Mouse (Mus musculus) fat pad, adult 2 months (tissue): ENCODE data around the gene Ascl4.

Experiments used
- DNase-seq: peaks from one replicate; pipeline ENCODE4 v3.0.0-alpha.2; 2011; ENCODE audit warnings: low read depth, low spot score; ENCODE audit errors: extremely low read depth

Ascl4 gene

DNA sequence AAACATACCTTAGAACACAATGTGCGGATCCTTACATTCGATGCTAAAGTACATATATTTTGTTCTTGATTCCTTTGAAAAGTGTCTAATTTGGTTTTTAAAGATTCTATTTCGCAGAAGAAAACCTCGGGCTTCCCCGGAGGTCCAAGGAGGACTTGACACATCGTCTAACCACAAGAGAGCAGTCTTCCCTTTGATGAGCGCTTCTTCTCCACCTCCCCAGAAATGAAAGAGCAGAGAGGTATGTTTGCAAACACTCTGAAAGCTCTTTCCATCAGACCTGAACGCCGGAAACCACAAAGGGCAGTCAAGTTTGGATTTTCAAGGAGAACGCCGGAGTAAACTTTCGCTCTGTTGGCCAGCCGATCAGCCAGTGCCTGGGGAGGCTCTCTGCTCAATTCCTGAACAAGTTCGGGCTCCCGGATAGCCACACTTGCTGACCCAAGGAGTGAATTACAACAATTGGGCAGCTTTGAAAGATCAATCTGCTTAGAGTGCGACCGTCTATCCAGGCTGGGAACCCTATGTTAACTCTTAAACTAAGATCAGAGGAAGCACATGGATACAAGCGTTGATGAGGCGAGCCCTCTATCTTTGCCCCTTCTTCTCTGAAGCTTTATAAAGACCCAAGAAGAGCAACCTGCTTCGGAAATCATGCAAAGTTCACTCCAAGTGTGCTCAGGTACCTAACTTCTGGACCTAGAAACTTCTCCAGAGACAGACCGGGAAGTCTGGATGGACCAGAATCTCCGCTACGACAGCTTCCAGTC is at the start of gene Ascl4:
Gene Ascl4 (plus strand): TSS at position 6 of the 770 bp plus-strand sequence.
- DNase-seq = no peak

GRCm38 (mm10) chr10:85879886-85880486 is 47.5 kb upstream of the Ascl4 start:
- DNase-seq = no peak

GRCm38 (mm10) chr10:85916498-85917309 is 10.8 kb upstream of the Ascl4 start, which contains the start of gene Prdm4:
TSS of gene Prdm4 (minus strand) at chr10:85917142.
- peak; percentile 78 for DNase-seq

DNA sequence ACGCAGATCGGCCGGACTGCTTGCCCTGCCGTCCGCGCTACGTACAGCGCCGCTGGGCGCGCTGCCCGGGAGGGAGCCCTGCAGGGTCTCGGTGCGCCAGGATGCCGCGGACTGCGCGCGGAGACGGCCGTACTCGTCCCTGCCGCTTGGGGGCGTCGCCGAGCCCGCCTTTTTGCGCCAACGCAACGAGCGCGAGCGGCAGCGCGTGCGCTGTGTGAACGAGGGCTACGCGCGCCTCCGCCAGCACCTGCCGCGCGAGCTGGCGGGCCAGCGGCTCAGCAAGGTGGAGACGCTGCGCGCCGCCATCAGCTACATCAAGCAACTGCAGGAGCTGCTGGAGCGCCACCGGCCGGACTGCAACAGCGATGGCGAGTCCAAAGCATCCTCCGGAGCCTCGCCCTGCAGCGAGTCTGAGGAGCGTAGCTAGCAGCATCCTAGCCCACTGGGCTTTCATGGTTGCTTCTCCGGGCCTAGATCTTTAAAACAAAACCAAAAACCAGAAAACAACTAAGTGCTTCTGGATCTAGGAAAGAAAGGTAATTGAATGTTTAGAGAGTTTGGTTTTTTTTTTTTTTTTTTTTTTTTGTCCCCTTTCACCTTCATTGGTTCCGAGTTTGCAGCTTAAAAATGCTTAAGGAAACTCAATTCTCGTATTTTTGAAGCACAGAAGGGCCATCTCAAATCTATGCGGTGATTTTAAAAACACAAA is 1.2 kb downstream of the Ascl4 start:
- no peak for DNase-seq

DNA sequence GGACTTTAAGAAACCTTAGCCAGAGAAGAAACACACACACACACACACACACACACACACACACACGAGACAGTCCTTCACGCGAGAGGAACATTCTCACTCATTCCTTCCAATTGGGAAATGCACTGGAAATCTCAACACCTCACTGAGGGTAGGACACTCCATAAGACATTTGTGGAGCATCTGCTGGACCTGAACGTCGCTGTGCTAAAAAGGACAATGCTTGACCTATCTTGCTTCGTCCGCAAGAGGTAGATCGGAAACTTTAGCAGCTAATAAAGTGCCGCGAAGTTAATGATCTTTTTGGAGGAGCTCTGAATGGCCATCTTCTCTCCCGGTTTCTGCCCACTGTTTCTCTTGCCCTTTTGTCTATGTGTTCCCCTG is 1.7 kb downstream of the Ascl4 start:
- DNase-seq = no peak

DNA sequence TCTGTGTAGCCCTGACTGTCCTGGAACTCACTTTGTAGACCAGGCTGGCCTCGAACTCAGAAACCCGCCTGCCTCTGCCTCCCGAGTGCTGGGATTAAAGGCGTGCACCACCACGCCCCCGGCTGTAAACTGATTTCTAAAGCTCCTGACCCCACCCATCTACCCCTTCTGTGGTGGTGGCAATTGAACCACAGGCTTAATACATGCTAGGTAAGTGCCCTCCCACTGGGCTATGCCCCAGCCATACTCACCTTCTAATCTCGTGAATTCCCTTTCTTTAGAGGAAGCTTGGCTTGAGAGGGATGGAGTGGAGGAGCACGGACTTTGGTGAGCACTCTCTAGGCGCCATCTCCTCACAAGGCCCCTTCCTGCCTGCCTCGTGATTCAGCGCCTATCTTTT is 2.5 kb downstream of the Ascl4 start:
- no peak for DNase-seq

DNA sequence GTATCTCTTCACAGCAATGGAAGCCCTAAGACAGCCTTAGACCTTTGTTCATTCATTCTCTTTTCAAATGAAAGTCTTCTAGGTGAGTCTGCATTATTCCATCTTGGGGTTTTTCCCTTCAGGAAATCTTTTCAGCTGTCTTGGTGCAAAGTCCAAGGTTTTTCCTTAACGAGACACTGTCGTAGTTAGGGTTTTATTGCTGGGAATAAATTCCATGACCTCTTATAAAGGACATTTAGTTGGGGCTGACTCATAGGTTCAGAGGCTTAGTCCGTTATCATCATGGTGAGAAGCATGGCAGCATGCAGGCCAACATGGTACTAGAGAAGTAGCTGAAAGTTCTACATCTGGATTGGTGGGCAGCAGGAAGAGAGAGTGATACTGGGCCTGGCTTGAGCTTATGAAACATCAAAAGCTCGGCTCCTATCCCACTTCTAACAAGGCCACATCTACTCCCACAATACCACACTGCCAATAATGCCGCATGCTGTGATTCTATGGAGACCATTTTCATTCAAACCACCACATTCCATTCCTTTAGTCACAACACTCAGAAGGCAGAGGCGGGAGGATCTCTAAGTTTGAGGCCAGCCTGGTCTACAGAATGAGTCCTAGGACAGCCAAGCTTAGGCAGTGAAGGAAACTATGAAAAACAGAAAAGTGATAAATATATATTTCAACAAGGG is 8.9 kb downstream of the Ascl4 start:
- no peak for DNase-seq

DNA sequence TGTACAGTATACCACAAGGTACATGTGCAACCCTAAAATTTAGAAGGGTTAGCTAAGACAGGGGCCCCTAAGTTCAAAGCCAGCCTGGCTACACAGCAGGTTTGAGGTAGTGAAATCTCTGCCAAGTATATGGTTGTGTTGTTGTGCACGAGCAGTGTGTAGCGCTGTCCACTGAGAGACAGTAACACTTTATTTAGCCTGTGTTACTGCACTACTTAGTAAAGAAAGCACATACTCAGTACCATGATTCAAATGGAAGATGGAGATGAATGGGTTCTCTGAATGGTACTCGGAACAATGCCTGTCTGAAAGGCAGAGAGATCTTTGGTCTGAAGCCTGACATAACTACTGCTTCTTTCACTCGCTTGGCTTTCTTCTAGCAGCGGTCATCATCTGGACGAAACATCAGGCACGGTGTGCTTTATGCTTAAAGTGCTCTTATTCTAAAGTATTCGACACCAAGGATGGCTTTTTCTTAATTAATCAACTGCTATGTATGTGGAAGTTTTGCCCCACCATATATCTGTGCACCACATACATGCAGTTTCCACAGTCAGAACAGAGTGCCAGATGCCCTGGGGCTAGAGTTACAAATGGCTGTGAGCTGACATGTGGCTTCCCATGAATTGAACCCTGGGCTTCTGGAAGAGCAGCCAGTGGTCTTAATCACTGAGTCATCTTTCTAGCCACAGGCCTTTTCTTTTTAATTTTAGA is 21.2 kb downstream of the Ascl4 start:
- DNase-seq = no peak

GRCm38 (mm10) chr10:85951765-85952443 is 24.4 kb downstream of the Ascl4 start:
- DNase-seq = no peak

- no peak for DNase-seq
Observed at GRCm38 (mm10) chr10:85953401-85953800, 25.9 kb downstream of the Ascl4 start.

GRCm38 (mm10) chr10:85954429-85954828 is 26.9 kb downstream of the Ascl4 start:
- no peak for DNase-seq

- no peak for DNase-seq
Observed at GRCm38 (mm10) chr10:85956871-85957419, 29.5 kb downstream of the Ascl4 start.

- DNase-seq = peak; percentile 31
Observed at GRCm38 (mm10) chr10:85957464-85957950, 30.0 kb downstream of the Ascl4 start, which contains the start of gene Rtcb. TSS of gene Rtcb (minus strand) at chr10:85957823.

GRCm38 (mm10) chr10:85962897-85963296 is 35.4 kb downstream of the Ascl4 start:
- no peak for DNase-seq

GRCm38 (mm10) chr10:85964316-85964715 is 36.8 kb downstream of the Ascl4 start:
- DNase-seq = no peak

DNA sequence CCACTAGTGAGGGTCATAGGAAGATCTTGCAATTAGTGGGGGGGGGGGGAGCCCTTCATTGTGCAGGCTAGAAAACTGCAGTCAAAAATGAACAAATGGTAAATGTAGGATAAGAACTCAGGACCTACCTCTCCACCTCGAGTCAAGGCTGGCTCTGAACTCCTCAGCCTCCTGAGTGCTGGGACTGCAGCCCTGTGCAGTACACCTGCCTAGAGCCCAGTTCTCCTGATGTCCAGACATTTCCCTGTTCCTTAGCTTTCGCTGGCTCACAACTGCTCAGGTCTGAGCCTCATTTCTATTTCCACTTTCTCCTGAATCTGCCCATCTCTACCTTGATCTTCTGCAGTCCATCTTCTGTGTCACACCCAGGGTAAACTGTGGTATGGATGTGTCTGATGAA is 39.0 kb downstream of the Ascl4 start:
- DNase-seq = no peak

- no peak for DNase-seq
Observed at GRCm38 (mm10) chr10:85967411-85968156, 40.1 kb downstream of the Ascl4 start.

GRCm38 (mm10) chr10:85968157-85968634 is 40.7 kb downstream of the Ascl4 start:
- DNase-seq = no peak
